Mouse (Mus musculus): Measurements from ENCODE around the gene Capn1. TPM values are rescaled to one million over a fixed set of nuclear protein-coding genes. Genes with fewer than 3 reads are reported as not detected.

The Capn1 gene
- total RNA-seq, 2 experiments from 2014 or later, result 20.8 to 23.1 TPM

DNA sequence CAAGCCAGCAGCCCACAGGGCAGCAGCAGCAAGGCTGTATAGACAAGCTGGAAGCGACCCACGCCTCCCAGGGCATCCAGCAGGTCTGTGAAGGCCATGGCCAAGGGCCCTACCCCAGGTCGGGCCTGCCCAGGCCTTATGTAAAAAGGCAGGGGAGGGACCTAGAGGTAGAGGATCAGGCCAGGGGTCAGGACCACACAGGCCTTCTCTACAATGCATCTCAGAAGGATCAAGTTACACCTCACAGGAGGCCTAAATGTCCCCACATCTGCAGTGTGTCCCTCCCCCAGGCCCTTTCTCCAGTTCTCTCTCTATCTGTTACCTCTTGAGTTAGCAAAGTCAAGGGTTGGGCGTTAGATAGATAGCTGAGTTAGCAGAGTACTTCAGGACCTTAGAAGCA is 29.7 kb downstream of the Capn1 start, which contains the start of gene Slc22a20:
Gene Slc22a20, minus strand, starts transcription at position 101 of the 400 bp plus-strand sequence.
- no peak within 1 kb of the TSS for H3K27ac ChIP-seq
- DNase-seq (ENCODE audit: extremely low spot score in 1 of 2, low spot score in 2 of 2), result no peak
- no peak within 1 kb of the TSS for H3K4me3 ChIP-seq
- TF ChIP-seq CTCF (IDR thresholded peaks at IDR 0.05), result no peak
- intact Hi-C loops (cut with DNase I), result no loop called here

DNA sequence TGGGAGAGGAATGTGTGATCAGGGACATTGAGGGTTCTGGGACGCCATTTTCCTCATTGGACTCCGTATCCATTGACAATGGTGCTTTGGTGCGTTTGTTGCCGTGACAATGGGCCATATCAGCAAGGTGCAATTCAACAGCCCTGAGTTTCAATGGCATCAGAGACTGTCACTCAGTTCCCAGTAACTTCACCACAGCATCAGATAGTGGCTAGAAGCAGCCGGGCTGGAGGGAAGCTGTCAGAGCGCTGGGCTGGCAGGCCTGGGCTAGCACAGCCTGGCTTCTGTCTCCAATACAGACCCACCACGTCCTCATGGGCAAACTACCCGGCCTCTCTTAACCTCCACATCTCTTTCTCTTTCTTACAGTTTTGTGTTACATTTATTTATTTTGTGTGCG is 35.2 kb downstream of the Capn1 start:
- H3K4me3 ChIP-seq, result no peak overlapping the region
- intact Hi-C loops (cut with DNase I), result loop anchor here (5.0 kb wide), 1 partner anchor 337 kb away; no protein-coding TSS in a partner anchor
- H3K27ac ChIP-seq, result no peak overlapping the region
- no peak for TF ChIP-seq CTCF (IDR thresholded peaks at IDR 0.05)
- no peak for DNase-seq (ENCODE audit: extremely low spot score in 1 of 2, low spot score in 2 of 2)

DNA sequence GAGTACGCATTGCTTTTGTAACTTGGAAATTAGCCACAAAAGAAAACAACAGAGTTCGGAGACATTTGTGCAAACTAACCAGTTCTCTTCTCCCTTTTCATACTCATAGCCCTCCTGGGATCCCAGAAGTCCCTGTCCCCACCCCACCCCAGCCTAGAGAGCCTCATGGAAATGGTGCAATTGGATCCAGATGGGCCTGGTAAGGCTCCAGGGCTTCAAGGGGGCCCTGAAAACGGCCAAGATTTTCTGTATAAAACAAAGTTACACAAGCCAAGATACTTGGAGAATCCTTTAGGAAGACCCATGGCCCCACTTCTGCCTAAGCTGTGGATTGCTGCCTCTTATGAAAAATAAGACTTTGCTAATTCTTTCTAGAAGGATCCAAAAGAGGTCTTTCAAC is 38.0 kb downstream of the Capn1 start:
- no peak for DNase-seq (ENCODE audit: extremely low spot score in 1 of 2, low spot score in 2 of 2)
- no peak overlapping the region for H3K4me3 ChIP-seq
- intact Hi-C loops (cut with DNase I), result loop anchor here (2.0 kb wide), 1 partner anchor 49 kb away; no protein-coding TSS in a partner anchor

DNA sequence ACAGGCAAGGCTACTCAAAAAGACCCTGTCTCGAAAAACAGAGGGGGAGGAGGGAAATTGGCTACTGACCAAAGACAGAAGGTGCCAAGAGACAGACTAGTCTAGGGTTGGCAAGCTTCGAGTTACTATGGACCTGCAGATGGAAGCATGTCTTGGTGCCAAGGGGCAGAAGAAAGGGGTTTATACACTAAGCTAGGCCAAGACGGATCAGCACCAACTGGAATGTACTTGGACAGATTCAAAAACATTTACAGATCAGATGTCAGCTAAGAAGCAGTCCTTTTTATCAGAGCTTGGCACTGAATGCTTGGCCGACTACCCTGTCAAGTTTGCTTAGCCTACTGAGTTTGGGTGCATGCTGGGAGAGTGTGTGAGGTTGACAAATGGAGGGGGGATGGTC is 40.0 kb downstream of the Capn1 start:
- Histone ChIP-seq H3K4me3 (no peak overlapping the region), H3K27ac (no peak overlapping the region)
- no peak for DNase-seq (ENCODE audit: extremely low spot score in 1 of 2, low spot score in 2 of 2)
- no peak for TF ChIP-seq CTCF (IDR thresholded peaks at IDR 0.05)
- intact Hi-C loops (cut with DNase I), result no loop called here

More for the DNA sequence above, 38.0 kb downstream of the Capn1 start:
- no peak overlapping the region for H3K27ac ChIP-seq
- no peak for TF ChIP-seq CTCF (IDR thresholded peaks at IDR 0.05)

DNA sequence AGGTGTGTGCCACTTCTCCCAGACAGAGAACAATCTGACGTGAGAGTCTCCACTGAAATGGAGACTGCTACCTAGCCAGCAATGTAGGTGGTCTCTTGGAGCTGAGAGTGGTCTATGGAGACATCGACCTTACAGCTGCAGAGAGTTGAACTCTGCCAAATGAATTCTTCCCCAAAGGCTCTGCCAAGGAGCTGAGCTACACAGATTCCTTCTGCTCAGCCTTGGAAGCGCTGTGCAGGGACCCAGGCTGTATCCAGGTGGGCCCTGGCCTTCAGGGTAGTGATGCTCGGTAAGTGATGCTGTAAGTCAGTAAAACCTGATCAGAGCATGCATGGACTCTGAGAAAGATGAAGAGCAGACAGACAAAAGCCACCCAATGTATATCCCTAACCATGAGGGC is 40.6 kb downstream of the Capn1 start:
- intact Hi-C loops (cut with DNase I), result no loop called here
- Histone ChIP-seq H3K27ac (no peak overlapping the region), H3K4me3 (no peak overlapping the region)
- TF ChIP-seq CTCF (IDR thresholded peaks at IDR 0.05), result no peak
- DNase-seq (ENCODE audit: extremely low spot score in 1 of 2, low spot score in 2 of 2), result no peak

DNA sequence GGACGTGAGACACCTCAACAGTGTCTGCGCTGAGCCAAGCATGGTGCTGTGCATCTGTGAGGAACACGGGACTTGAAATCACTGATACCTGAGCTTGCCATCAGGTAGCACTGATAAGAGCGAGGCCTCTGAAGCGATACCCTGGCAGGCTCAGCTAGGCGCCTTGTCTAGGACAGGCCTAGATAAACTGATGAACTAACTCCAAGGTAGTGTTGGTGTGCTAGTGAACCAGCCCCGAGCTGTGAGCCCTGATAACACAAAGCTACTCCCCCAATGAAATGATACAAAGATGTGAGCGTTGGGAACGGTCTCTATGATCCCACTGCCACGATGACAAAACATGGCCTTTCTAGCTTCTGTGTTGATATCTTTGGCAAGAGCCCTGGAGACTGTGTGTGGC is 48.0 kb downstream of the Capn1 start:
- Histone ChIP-seq H3K4me3 (no peak overlapping the region), H3K27ac (no peak overlapping the region)
- no peak for DNase-seq (ENCODE audit: extremely low spot score in 1 of 2, low spot score in 2 of 2)
- intact Hi-C loops (cut with DNase I), result no loop called here
- no peak for TF ChIP-seq CTCF (IDR thresholded peaks at IDR 0.05)

DNA sequence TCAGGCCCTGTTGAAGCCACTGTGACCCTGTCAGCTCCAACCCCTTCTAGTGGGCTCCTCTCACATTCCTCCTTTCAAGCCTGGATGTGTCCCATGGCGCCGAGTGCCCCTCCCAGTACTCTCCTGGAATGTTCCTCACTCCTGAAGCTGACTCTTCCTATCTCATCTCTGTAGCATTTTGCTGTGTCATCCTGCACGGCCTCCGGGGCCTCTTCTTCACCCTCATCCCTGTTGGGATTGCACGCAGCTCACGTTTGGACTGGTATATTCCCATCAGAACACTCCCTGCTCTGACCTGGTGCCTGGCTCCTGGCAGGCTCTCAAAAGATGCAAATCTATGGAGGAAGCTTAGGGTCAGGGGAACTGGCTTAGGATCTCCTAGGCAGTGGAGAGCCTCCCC is 48.9 kb downstream of the Capn1 start:
- H3K4me3 ChIP-seq, result no peak overlapping the region
- no peak overlapping the region for H3K27ac ChIP-seq
- TF ChIP-seq CTCF (IDR thresholded peaks at IDR 0.05), result no peak
- intact Hi-C loops (cut with DNase I), result no loop called here
- DNase-seq (ENCODE audit: extremely low spot score in 1 of 2, low spot score in 2 of 2), result no peak

DNA sequence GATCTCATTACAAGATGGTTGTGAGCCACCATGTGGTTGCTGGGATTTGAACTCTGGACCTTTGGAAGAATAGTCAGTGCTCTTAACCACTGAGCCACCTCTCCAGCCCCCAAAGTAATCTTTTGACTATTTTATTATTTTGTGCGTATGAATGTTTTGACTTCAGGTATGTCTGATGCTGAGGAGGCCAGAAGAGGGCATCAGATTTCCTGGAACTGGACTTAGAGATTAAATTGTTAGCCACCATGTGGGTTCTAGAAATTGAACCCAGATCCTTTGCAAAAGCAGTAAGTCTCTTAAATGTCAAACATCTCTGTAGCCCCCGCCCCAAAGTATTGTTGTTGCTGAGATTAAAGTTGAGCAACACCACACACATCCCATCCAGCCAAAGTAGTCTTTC is 49.8 kb downstream of the Capn1 start:
- H3K4me3 ChIP-seq, result no peak overlapping the region
- no peak for TF ChIP-seq CTCF (IDR thresholded peaks at IDR 0.05)
- no peak overlapping the region for H3K27ac ChIP-seq
- no peak for DNase-seq (ENCODE audit: extremely low spot score in 1 of 2, low spot score in 2 of 2)
- intact Hi-C loops (cut with DNase I), result loop anchor here (1.0 to 2.0 kb wide), 3 partner anchors 52 to 161 kb away; partner anchors contain the start of gene Syvn1

DNA sequence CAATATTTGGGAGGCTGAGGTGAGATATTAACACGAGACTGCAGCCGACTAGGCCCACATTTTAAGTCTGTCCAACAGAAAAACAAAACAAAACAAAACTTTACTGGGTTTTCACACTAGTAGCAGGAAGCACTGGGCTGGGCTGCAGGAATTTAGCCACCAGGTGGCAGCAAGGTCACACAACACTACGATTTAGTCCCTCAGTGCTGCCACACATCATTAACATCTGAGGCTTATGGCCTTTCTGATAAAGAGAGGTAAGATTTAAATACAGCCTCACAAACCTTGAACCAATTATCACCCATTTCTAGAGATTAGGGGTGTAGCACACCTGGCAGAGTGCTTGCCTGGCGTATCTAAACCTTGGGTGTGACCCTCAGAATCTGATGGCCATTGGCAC is 50.4 kb downstream of the Capn1 start:
- no peak overlapping the region for H3K27ac ChIP-seq
- TF ChIP-seq CTCF (IDR thresholded peaks at IDR 0.05), result peak; percentile 85
- intact Hi-C loops (cut with DNase I), result loop anchor here (1.0 to 2.0 kb wide), 3 partner anchors 53 to 162 kb away; partner anchors contain the start of gene Syvn1
- H3K4me3 ChIP-seq, result no peak overlapping the region
- DNase-seq (ENCODE audit: extremely low spot score in 1 of 2, low spot score in 2 of 2), result peak; percentile 58 to 66

DNA sequence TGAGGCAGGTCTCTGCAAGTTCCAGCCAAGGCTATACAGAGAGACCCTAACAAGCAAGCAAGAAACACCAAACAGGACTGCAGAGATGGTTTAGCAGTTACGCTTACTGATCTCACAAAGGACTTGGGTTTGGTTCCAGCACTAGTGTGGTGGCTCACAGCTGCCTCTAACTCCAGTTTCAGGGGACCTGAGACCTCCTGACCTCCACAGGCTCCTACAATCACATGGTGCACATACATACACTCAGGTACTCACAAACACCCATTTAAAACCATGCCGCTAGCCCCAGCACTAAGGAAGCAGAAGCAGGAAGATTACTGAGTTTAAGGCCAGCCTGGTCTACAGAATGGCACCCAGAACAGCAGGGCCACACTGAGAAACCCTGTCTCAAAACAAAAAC is 50.9 kb downstream of the Capn1 start:
- TF ChIP-seq CTCF (IDR thresholded peaks at IDR 0.05), result no peak
- no peak for DNase-seq (ENCODE audit: extremely low spot score in 1 of 2, low spot score in 2 of 2)
- intact Hi-C loops (cut with DNase I), result loop anchor here (1.0 to 2.0 kb wide), 3 partner anchors 53 to 162 kb away; partner anchors contain the start of gene Syvn1
- Histone ChIP-seq H3K27ac (no peak overlapping the region), H3K4me3 (no peak overlapping the region)

DNA sequence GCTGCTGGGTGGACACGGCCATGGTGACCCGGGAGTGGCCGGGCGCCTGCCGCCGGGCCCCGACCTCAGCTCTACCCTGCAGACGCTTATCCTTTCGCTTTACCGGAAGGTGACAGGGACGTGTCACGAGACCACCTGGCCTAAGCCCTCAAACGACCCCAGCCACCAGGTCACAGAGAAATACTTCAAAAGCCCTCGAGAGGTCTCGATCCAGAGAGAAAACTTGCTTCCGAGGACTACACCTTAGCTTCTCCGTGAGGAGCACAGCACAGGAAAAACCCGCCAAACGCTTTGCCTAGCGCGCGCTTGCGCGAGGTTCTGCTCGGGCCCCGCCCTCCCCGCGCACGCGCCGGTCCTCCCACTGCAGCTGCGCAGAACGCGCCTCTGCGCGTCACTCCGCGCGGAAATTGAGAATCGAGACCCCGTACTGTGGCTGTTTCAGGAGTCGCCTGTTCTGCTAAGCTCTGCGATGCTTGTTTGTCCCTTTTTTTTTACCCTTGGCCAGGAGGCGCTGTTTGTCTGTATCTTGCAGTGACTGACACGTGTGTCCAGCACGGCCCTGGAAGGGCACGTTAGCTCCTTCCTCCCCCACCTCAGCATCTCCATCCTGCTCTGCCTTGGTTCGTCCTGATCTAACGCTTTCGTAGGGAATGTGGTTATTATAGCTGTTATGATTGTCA is 51.7 kb downstream of the Capn1 start, which contains the start of gene Pola2:
Gene Pola2, minus strand, starts transcription at position 320 of the 680 bp plus-strand sequence.
- TF ChIP-seq CTCF (IDR thresholded peaks at IDR 0.05), result no peak
- Histone ChIP-seq H3K4me3 (peak within 1 kb of the TSS; percentile 65), H3K27ac (peak within 1 kb of the TSS; percentile 84)
- intact Hi-C loops (cut with DNase I), result loop anchor here (2.0 kb wide), 2 partner anchors 83 to 163 kb away; partner anchors contain the start of gene Syvn1
- peak; percentile 86 to 90 for DNase-seq (ENCODE audit: extremely low spot score in 1 of 2, low spot score in 2 of 2)

DNA sequence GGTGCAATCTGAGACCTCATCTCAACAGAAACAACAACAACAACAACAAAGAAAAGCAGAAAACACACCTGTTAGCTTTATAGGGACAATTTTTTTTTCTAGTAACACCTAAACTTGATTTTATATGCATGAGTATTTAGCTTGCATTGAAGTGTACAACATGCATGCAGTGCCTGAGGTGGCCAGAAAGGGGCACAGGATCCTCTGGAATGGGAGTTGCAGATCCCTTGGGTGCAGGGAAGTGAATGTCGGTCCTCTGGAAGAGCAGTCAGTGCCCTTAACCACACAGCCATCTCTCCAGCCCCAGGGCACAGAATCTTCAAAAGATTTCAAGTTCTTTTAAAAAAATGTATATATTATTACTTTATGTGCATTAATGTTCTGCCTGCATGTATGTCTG is 53.0 kb downstream of the Capn1 start:
- intact Hi-C loops (cut with DNase I), result no loop called here
- no peak; the same call in 1 of the 2 replicates for TF ChIP-seq CTCF (IDR thresholded peaks at IDR 0.05)
- H3K27ac ChIP-seq, result no peak overlapping the region
- no peak for DNase-seq (ENCODE audit: extremely low spot score in 1 of 2, low spot score in 2 of 2)
- no peak overlapping the region for H3K4me3 ChIP-seq
